Mouse (Mus musculus): ENCODE measurements around the gene AI837181. TPM values are rescaled to one million over a fixed set of nuclear protein-coding genes. Genes with fewer than 3 reads are reported as not detected.
A peak's percentile ranks its signal among the peaks of the same experiment; 100 is the strongest.

Gene AI837181
- polyA plus RNA-seq, 1 experiment from 2014 or later, result 59.0 TPM

- Histone ChIP-seq H3K9me3 (replicated peaks) (no peaks in the 10 kb centered on the region), H3K4me1 (peaks cover 28% of the 10 kb centered on the region), H3K4me3 (replicated peaks) (peak overlapping the region; percentile 28), H3K4me2 (peak overlapping the region; percentile 47), H3K36me3 (peaks cover 63% of the 10 kb centered on the region), H3K9ac (peak overlapping the region; percentile 38; the same call in 1 of the 2 replicates), H3K27me3 (0 out of 2 replicates have a peak, but pooled peaks cover 2% of the 10 kb centered on the region), H3K27ac (peak overlapping the region; percentile 72)
- WGBS, result 35% methylated on average over 15 of the region's 15 CpGs
- peak; percentile 27; the same call in 1 of the 2 replicates for ATAC-seq (replicated peaks; ENCODE audit: low FRiP score)
Observed at GRCm38 (mm10) chr19:5463791-5464562, 39.0 kb downstream of the AI837181 start.

- WGBS, result 96% methylated on average over 8 of the region's 8 CpGs
- Histone ChIP-seq H3K4me2 (no peak overlapping the region), H3K9ac (no peak overlapping the region), H3K9me3 (replicated peaks) (no peaks in the 10 kb centered on the region), H3K4me1 (peaks cover 24% of the 10 kb centered on the region), H3K27me3 (no peaks in the 10 kb centered on the region), H3K4me3 (replicated peaks) (no peak overlapping the region), H3K36me3 (peaks cover 63% of the 10 kb centered on the region), H3K27ac (no peak overlapping the region)
- ATAC-seq (replicated peaks; ENCODE audit: low FRiP score), result no peak
Observed at GRCm38 (mm10) chr19:5465037-5465436, 40.1 kb downstream of the AI837181 start.

- 93% methylated on average over 6 of the region's 6 CpGs for WGBS
- H3K4me3 ChIP-seq (replicated peaks), result no peak overlapping the region
- H3K4me1 ChIP-seq, result peaks cover 10% of the 10 kb centered on the region
- no peak overlapping the region for H3K4me2 ChIP-seq
- no peak overlapping the region for H3K27ac ChIP-seq
- H3K9me3 ChIP-seq (replicated peaks), result no peaks in the 10 kb centered on the region
- no peaks in the 10 kb centered on the region for H3K27me3 ChIP-seq
- H3K36me3 ChIP-seq, result peaks cover 60% of the 10 kb centered on the region
- no peak overlapping the region for H3K9ac ChIP-seq
- no peak for ATAC-seq (replicated peaks; ENCODE audit: low FRiP score)
Observed at GRCm38 (mm10) chr19:5466916-5467500, 42.1 kb downstream of the AI837181 start.

GRCm38 (mm10) chr19:5468374-5468773 lies 43.4 kb downstream of the AI837181 start, which contains the start of gene Ctsw:
Gene Ctsw, minus strand, starts transcription at chr19:5468507.
- Histone ChIP-seq H3K27ac (no peak within 1 kb of the TSS), H3K4me1 (peaks cover 15% of the 10 kb centered on the region), H3K9ac (no peak within 1 kb of the TSS), H3K4me3 (replicated peaks) (no peak within 1 kb of the TSS), H3K9me3 (replicated peaks) (no peaks in the 10 kb centered on the region), H3K36me3 (peaks cover 46% of the 10 kb centered on the region), H3K27me3 (no peaks in the 10 kb centered on the region), H3K4me2 (no peak within 1 kb of the TSS)
- no peak for ATAC-seq (replicated peaks; ENCODE audit: low FRiP score)
- WGBS, result 53% methylated on average over 5 of the region's 5 CpGs

- H3K4me2 ChIP-seq, result no peak overlapping the region
- no peak overlapping the region for H3K4me3 ChIP-seq (replicated peaks)
- no peaks in the 10 kb centered on the region for H3K27me3 ChIP-seq
- 55% methylated on average over 5 of the region's 5 CpGs for WGBS
- no peak overlapping the region for H3K9ac ChIP-seq
- H3K36me3 ChIP-seq, result peaks cover 20% of the 10 kb centered on the region
- H3K4me1 ChIP-seq, result peaks cover 34% of the 10 kb centered on the region
- no peak for ATAC-seq (replicated peaks; ENCODE audit: low FRiP score)
- no peaks in the 10 kb centered on the region for H3K9me3 ChIP-seq (replicated peaks)
- no peak overlapping the region for H3K27ac ChIP-seq
Observed at GRCm38 (mm10) chr19:5471846-5472245, 46.9 kb downstream of the AI837181 start.

GRCm38 (mm10) chr19:5472857-5473256 lies 47.9 kb downstream of the AI837181 start:
- no peak for ATAC-seq (replicated peaks; ENCODE audit: low FRiP score)
- no peaks in the 10 kb centered on the region for H3K9me3 ChIP-seq (replicated peaks)
- peaks cover 42% of the 10 kb centered on the region for H3K4me1 ChIP-seq
- WGBS, result 78% methylated on average over 3 of the region's 3 CpGs
- H3K4me3 ChIP-seq (replicated peaks), result peak overlapping the region; percentile 69; the same call in 1 of the 2 replicates
- peaks cover 20% of the 10 kb centered on the region for H3K36me3 ChIP-seq
- H3K9ac ChIP-seq, result no peak overlapping the region
- H3K4me2 ChIP-seq, result peak overlapping the region; percentile 93
- H3K27ac ChIP-seq, result peak overlapping the region; percentile 93; the same call in 1 of the 2 replicates
- H3K27me3 ChIP-seq, result no peaks in the 10 kb centered on the region

GRCm38 (mm10) chr19:5473720-5474119 lies 48.8 kb downstream of the AI837181 start, which contains the start of gene Efemp2:
Gene Efemp2, plus strand, starts transcription at chr19:5473954.
- Histone ChIP-seq H3K27ac (peak within 1 kb of the TSS; percentile 93), H3K36me3 (peaks cover 27% of the 10 kb centered on the region), H3K4me1 (peaks cover 44% of the 10 kb centered on the region), H3K9me3 (replicated peaks) (no peaks in the 10 kb centered on the region), H3K9ac (peak within 1 kb of the TSS; percentile 73), H3K27me3 (no peaks in the 10 kb centered on the region), H3K4me3 (replicated peaks) (peak within 1 kb of the TSS; percentile 69), H3K4me2 (peak within 1 kb of the TSS; percentile 93)
- WGBS, result 0% methylated on average over 22 of the region's 22 CpGs
- ATAC-seq (replicated peaks; ENCODE audit: low FRiP score), result peak; percentile 71

GRCm38 (mm10) chr19:5474281-5475068 lies 49.5 kb downstream of the AI837181 start:
- peaks cover 44% of the 10 kb centered on the region for H3K4me1 ChIP-seq
- H3K27ac ChIP-seq, result peak overlapping the region; percentile 93
- WGBS, result under 1% methylated on average over 49 of the region's 68 CpGs
- peak; percentile 65 for ATAC-seq (replicated peaks; ENCODE audit: low FRiP score)
- H3K4me3 ChIP-seq (replicated peaks), result peak overlapping the region; percentile 69
- H3K36me3 ChIP-seq, result peaks cover 35% of the 10 kb centered on the region
- H3K4me2 ChIP-seq, result peak overlapping the region; percentile 93
- no peaks in the 10 kb centered on the region for H3K9me3 ChIP-seq (replicated peaks)
- H3K9ac ChIP-seq, result peak overlapping the region; percentile 73
- H3K27me3 ChIP-seq, result no peaks in the 10 kb centered on the region

- 12% methylated on average over 13 of the region's 13 CpGs for WGBS
- H3K4me2 ChIP-seq, result peak overlapping the region; percentile 93
- H3K9me3 ChIP-seq (replicated peaks), result no peaks in the 10 kb centered on the region
- H3K27me3 ChIP-seq, result no peaks in the 10 kb centered on the region
- H3K4me3 ChIP-seq (replicated peaks), result peak overlapping the region; percentile 69
- peaks cover 44% of the 10 kb centered on the region for H3K4me1 ChIP-seq
- 0 out of 2 replicates have a peak, but pooled peaks have one; percentile 7 for ATAC-seq (replicated peaks; ENCODE audit: low FRiP score)
- peak overlapping the region; percentile 93 for H3K27ac ChIP-seq
- H3K36me3 ChIP-seq, result peaks cover 42% of the 10 kb centered on the region
- H3K9ac ChIP-seq, result peak overlapping the region; percentile 73
Observed at GRCm38 (mm10) chr19:5475069-5475714, 50.2 kb downstream of the AI837181 start.
